Mouse (Mus musculus) cerebellum, postnatal 10 days (tissue): ENCODE measurements at regions not wholly inside any gene's neighbourhood (a gene's known extent, or its start where the extent isn't known, plus 50 kb on each side); places are given as distances from the start of the nearest gene placed in this dataset.
"Not testable (repeated sequence)": the region's sequence is repeated elsewhere in the genome, so short reads cannot be mapped to it uniquely, and the experiment has no call there.

ENCODE experiments used
- DNase-seq, 2 experiments: peaks; one replicate each; pipeline ENCODE4 v3.0.0; 2021; ENCODE audit warnings: mixed read lengths in 2 of 2

DNA sequence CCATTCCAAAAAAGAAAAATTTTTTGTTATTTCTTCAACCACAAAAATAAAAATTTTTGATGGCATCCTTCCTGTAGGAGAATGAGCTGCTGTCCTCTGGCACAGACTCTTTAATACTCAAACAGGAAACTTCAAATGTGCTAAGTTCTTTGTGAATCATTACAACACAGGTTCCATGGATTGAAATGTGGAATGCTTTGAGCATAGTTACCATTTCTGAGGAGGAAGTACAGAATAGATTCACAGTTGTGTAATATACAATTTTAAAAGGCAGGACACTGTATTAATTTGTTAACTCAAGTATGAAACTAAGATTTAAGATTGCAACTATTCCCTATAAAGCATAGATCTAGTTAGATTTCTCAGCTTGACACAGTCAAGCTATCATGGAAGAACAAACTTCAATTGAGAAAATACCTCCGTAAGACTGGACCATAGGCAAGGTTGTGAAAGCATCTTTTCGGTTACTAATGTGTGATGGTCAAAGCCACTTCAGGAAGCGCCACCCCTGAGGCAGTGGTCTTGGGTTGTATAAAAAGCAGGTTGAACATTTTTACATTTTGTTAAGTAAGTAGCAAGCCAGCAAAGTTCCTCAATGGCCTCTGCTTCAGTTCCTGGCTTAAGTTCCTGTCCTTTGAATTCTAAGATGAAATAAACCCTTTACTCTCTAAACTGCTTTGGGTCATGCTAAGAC is 354.0 kb upstream of the B3galt2 start:
- DNase-seq = no peak

DNA sequence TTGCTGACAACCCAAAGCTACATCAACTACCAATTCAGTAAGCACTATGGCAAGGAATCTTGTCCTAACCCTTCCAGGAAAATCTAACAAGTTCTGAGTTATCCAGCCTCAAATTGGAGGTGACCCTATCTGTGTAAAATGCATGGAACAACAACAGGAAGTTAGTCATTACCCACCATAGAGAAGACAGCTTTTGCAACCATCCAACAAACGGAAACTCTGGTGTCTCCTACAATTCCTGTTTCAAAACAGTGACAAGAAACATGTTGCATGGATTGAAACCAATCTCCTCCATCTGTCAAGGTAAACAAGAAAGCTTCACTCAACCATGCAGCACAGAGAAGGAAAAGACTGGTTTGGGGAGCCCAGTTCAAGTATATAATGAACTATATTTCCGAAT is 353.0 kb upstream of the B3galt2 start:
- no peak for DNase-seq

DNA sequence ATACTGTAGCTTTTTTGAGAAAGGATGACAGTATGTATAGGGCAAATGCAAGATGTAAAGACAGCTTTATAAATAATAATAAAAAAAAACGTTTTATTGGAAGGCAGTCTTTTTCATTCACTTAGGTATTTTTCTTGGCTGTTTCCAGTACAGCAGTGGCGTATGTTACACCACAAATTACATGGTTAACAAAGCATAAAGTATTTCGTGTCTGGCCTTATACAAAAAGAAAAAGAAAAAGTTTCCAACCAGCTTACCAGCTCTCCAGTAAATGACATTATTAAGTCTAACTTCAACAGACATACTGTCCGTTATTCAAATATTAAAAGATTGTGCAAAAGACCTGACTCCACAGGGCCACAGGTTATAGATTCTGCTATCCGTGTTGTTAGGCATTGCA is 343.9 kb upstream of the B3galt2 start:
- no peak for DNase-seq

DNA sequence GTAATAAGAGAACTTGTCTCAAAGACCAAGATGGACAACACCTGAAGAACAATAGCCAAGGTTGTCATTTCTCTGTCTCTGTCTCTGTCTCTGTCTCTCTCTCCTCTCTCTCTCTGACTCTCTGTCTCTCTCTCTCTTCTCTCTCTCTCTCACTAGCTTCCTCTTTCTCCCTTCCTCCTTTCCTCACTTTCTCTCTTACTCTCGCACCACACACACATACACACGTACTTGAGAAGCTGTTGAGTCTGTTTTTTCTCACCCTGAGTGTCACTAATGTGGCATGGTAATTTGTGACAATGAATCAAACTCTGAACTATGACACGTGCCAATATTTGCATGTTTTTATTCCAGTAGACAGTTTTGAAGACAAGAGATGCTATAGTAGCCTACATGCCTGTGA is 333.1 kb upstream of the B3galt2 start:
- DNase-seq = no peak

DNA sequence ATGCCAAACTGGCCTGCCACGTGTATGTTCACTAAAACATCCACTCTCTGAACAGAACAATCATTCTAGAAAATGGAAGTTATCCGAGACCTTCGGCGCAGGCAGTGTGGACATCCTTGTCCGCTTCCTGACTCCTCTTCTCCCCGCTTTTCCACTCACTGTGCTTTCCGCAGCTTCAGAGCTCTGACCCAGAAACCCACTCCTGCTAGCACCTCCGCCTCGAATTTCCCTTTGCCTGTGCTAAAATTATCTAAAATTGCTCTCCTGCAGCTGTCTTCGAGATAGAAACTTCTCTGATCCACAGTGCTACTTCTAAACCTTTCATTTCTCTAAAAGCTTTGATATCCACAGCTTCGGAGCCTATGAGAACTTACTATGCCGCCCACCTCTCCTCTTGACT is 322.1 kb upstream of the B3galt2 start:
- DNase-seq = no peak

DNA sequence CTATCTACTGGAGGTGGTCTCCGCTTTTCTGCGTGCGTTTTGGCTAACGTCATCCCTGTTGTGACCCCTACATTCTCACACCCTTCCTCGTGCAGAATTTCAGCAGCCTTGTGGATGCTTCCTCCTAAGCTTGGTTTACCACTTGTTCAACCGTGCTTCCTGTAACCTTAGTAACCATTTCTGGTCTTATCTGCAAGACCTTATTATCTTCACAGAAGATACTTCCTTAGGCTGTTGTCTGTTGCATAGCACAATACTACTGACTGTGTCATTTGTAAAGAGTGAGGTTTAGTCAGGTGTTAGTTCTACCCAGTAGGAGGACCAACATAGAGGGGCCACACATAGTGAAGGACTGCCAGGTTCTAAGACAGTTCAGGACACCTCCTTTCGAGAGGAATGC is 320.9 kb upstream of the B3galt2 start:
- no peak for DNase-seq

DNA sequence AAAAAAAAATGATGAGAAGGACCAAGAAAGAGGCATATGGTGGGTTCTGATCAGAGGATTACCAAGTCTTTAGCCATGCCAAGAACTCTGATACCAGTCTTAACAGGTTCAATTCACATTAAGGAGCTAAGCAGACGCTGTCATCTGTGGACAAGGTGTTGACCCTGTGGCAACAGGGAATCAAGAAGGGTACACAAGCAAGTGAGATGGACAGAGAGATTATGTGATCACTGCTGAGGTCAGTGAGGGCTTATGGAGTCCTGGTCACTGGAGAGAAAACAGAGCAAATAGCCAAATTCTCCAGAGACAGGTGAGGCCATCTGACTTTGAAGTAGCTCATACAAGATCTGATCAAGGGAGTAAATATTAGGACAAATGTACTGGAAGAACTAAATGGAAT is 289.1 kb upstream of the B3galt2 start:
- DNase-seq = no peak

DNA sequence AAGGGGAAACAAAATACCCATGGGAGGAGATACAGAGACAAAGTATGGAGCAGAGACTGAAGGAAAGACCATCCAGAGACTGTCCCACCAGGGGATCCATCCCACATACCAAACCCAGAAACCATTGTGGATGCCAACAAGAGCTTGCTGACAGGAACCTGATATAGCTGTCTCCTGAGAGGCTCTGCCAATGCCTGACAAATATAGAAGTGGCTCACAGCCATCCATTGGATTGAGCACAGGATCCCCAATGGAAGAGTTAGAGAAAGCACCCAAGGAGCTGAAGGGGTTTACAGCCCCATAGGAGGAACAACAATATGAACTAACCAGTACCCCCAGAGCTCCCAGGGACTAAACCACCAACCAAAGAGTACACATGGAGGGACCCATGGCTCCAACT is 280.2 kb upstream of the B3galt2 start:
- not testable (repeated sequence) for DNase-seq

DNA sequence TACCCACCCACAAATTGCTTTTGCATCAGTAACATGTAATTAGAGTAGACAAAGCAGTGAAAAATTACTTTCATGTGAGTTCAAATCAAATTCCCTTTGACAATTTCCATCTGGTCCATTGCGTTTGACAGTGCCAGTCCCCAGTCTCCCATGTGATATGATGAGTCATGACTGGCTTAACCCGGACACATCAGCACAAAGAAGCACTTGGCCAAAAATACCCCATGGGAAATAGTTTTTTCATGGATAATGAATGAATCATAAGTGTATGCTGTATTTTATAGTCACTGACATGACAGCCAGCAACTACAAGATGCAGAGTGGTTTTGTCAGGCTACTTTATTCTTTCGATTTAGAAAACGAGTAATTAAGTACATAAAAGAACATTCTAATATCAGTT is 248.6 kb upstream of the B3galt2 start:
- DNase-seq = peak; percentile 13 to 39
